Mouse (Mus musculus) G1E (cell line): ENCODE data around the gene Fam131c. TPM values are rescaled to one million over a fixed set of nuclear protein-coding genes. Genes with fewer than 3 reads are reported as not detected.

Experiments used
- ATAC-seq: 2 replicates; pipeline ENCODE4 v1.8.0; 2016; ENCODE audit warnings: mild to moderate bottlenecking; ENCODE audit not compliant: insufficient number of reproducible peaks, poor library complexity, low FRiP score, severe bottlenecking; ENCODE audit errors: extremely low read depth
- DNase-seq: peaks from one replicate; pipeline ENCODE4 v3.0.0; 2012; ENCODE audit warnings: low spot score
- H3K27me3 ChIP-seq: 2 replicates; pipeline ENCODE4 v1.6.1; 2012; ENCODE audit warnings: mild to moderate bottlenecking, low read length, inconsistent platforms; ENCODE audit not compliant: insufficient read depth
- H3K36me3 ChIP-seq: replicated peaks from 2 replicates; pipeline ENCODE3; 2012; ENCODE audit warnings: mild to moderate bottlenecking, inconsistent platforms
- H3K4me1 ChIP-seq: 2 replicates; pipeline ENCODE4 v1.6.1; 2012; ENCODE audit warnings: low read depth, low read length, inconsistent platforms, mixed read lengths; ENCODE audit not compliant: insufficient read depth
- H3K4me3 ChIP-seq: 2 replicates; pipeline ENCODE4 v1.5.1; 2012; ENCODE audit warnings: low read depth, mild to moderate bottlenecking, inconsistent platforms, low read length, moderate library complexity, mixed read lengths
- H3K9me3 ChIP-seq: replicated peaks from 2 replicates; pipeline ENCODE4 v1.6.1; 2012; ENCODE audit warnings: inconsistent platforms
- CTCF ChIP-seq: IDR thresholded peaks from 2 replicates; pipeline ENCODE4 v1.5.1; 2012; ENCODE audit warnings: low read depth, low read length, inconsistent platforms, mixed read lengths
- GATA1 ChIP-seq: IDR thresholded peaks from 2 replicates; pipeline ENCODE4 v1.6.1; 2012; ENCODE audit warnings: borderline replicate concordance, low read length, inconsistent platforms, mixed read lengths
- GATA2 ChIP-seq: IDR thresholded peaks from 2 replicates; pipeline ENCODE4 v1.6.1; 2012; ENCODE audit warnings: low read depth, low read length, inconsistent platforms, borderline replicate concordance
- POLR2AphosphoS5 ChIP-seq: IDR thresholded peaks from 2 replicates; pipeline ENCODE4 v1.6.1; 2012; ENCODE audit warnings: low read depth, low read length, inconsistent platforms; ENCODE audit not compliant: insufficient replicate concordance
- TAL1 ChIP-seq: conservative IDR thresholded peaks from 2 replicates; pipeline ENCODE4 v1.6.1; 2012; ENCODE audit warnings: low read depth, low read length, inconsistent platforms, mixed read lengths
- polyA plus RNA-seq: library from polyadenylated mRNA; stranded (reverse); fragments of >175 nt; gene quantifications from 2 replicates; pipeline ENCODE4 v1.2.3, GENCODE M21; 2012
- total RNA-seq, 2 experiments: library from RNA; stranded (forward) in 1 of 2; stranded (reverse) in 1 of 2; fragments of 200-1000 nt in 1 of 2; fragments of >200 nt in 1 of 2; fragmentation: Nextera tagmentation in 1 of 2; gene quantifications; 2 replicates each; pipeline ENCODE4 v1.2.3; 2014 to 2017

Fam131c gene
- total RNA-seq (2014; fragmentation: Nextera tagmentation) (not detected in 2 replicates), total RNA-seq (2017) (not detected in 2 replicates), polyA plus RNA-seq (not detected in 2 replicates)

GRCm38 (mm10) chr4:141367997-141368791 lies at the start of gene Fam131c:
Gene Fam131c (plus strand): TSS chr4:141368220.
- Histone ChIP-seq H3K4me3 (no peak within 1 kb of the TSS), H3K9me3 (no peaks in the 10 kb centered on the region), H3K4me1 (no peaks in the 10 kb centered on the region), H3K36me3 (no peaks in the 10 kb centered on the region), H3K27me3 (peaks cover 10% of the 10 kb centered on the region)
- TF ChIP-seq GATA1 (no peak), GATA2 (no peak), CTCF (no peak), POLR2AphosphoS5 (no peak), TAL1 (no peak)
- DNase-seq: no peak
- ATAC-seq: no peak

GRCm38 (mm10) chr4:141322526-141322925 lies 45.5 kb upstream of the Fam131c start:
- no peak for TF ChIP-seq GATA2
- no peak for TF ChIP-seq POLR2AphosphoS5
- TF ChIP-seq CTCF: no peak
- TF ChIP-seq TAL1: no peak
- TF ChIP-seq GATA1: no peak
- ATAC-seq (no peak), DNase-seq (no peak)
- Histone ChIP-seq H3K4me3 (no peak overlapping the region), H3K9me3 (no peaks in the 10 kb centered on the region), H3K4me1 (no peaks in the 10 kb centered on the region), H3K27me3 (peaks cover 5% of the 10 kb centered on the region; the same call in 1 of the 2 replicates), H3K36me3 (no peaks in the 10 kb centered on the region)

- Histone ChIP-seq H3K9me3 (no peaks in the 10 kb centered on the region), H3K27me3 (peaks cover 4% of the 10 kb centered on the region; the same call in 1 of the 2 replicates), H3K4me1 (no peaks in the 10 kb centered on the region), H3K4me3 (no peak overlapping the region), H3K36me3 (no peaks in the 10 kb centered on the region)
- TF ChIP-seq CTCF: no peak
- no peak for TF ChIP-seq POLR2AphosphoS5
- no peak for TF ChIP-seq TAL1
- no peak for TF ChIP-seq GATA1
- TF ChIP-seq GATA2: no peak
- DNase-seq (no peak), ATAC-seq (no peak)
These were observed 43.2 kb upstream of the Fam131c start for GRCm38 (mm10) chr4:141324771-141325191.

DNA sequence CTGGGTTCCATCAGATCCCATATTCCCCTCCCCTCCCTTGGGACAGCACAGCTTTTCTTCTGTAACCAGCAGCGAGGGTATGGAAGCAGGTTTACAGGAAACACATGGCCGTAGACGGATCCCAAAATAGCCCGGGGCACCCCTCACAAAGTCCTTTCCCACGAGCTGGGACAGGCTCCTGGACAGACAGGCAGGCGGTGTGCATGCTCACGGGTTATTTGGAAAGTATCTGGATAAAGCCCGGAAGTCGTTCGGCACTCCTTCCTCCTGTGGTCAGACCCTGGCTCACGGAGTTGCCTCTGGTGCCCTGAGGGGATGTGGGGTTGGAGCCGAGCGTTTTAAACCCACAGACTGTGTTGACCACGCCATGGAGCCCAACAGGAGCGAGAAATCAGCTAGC lies 42.4 kb upstream of the Fam131c start:
- no peaks in the 10 kb centered on the region for H3K9me3 ChIP-seq
- H3K27me3 ChIP-seq: peaks cover 6% of the 10 kb centered on the region; the same call in 1 of the 2 replicates
- no peaks in the 10 kb centered on the region for H3K36me3 ChIP-seq
- no peaks in the 10 kb centered on the region for H3K4me1 ChIP-seq
- ATAC-seq: no peak
- DNase-seq: no peak
- H3K4me3 ChIP-seq: no peak overlapping the region
- TF ChIP-seq GATA1 (no peak), GATA2 (no peak), CTCF (no peak), TAL1 (no peak), POLR2AphosphoS5 (no peak)

GRCm38 (mm10) chr4:141327075-141327474 lies 40.9 kb upstream of the Fam131c start:
- TF ChIP-seq CTCF (no peak), GATA2 (no peak), POLR2AphosphoS5 (no peak), GATA1 (no peak), TAL1 (no peak)
- Histone ChIP-seq H3K36me3 (no peaks in the 10 kb centered on the region), H3K4me1 (no peaks in the 10 kb centered on the region), H3K27me3 (peaks cover 6% of the 10 kb centered on the region; the same call in 1 of the 2 replicates), H3K9me3 (no peaks in the 10 kb centered on the region), H3K4me3 (no peak overlapping the region)
- no peak for DNase-seq
- no peak for ATAC-seq

DNA sequence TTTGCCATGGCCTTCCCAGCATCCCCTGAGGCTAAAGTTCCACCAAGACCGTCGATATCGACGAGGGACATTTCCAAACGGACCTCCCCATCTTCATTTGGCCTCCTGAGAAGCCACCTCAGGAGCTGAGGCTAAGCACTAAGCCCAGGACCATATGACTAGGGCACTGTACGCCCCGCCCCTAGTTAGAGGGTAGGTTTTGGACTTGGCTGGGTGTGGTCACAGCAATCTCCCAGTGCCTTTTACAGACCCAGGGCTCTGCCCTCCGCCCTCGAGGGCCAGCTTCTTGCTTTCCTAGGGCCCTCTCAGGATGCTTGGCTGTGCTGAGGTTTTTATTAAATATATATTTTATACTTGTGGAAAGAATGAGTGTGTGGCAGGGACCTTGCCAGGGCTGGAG lies 39.3 kb upstream of the Fam131c start:
- no peaks in the 10 kb centered on the region for H3K36me3 ChIP-seq
- DNase-seq: no peak
- ATAC-seq: no peak
- no peaks in the 10 kb centered on the region for H3K9me3 ChIP-seq
- TF ChIP-seq CTCF (no peak), POLR2AphosphoS5 (no peak), GATA2 (no peak), GATA1 (no peak), TAL1 (no peak)
- H3K4me1 ChIP-seq: no peaks in the 10 kb centered on the region
- peaks cover 6% of the 10 kb centered on the region; the same call in 1 of the 2 replicates for H3K27me3 ChIP-seq
- H3K4me3 ChIP-seq: no peak overlapping the region
